Mouse (Mus musculus) left cerebral cortex, postnatal 10 days (tissue): Measurements from ENCODE around the gene H2-Ob. TPM values are rescaled to one million over a fixed set of nuclear protein-coding genes. Genes with fewer than 3 reads are reported as not detected.

Experiments used
- DNase-seq, 2 experiments: peaks; one replicate each; pipeline ENCODE4 v3.0.0; 2021 to 2022; ENCODE audit warnings: low spot score in 2 of 2, mixed read lengths in 1 of 2; ENCODE audit errors: extremely low spot score in 1 of 2
- intact Hi-C: fragments of 180-260 bp; cut with DNase I; formaldehyde crosslinking; loops from one replicate; pipeline ENCODE4 v1.15.1; 2025
- total RNA-seq, 2 experiments: library from RNA; stranded (reverse); gene quantifications; 2 replicates each; pipeline ENCODE4 v1.2.3; 2021

H2-Ob gene
- total RNA-seq, 2 experiments from 2014 or later, result 0.39 TPM; not detected in 1

DNA sequence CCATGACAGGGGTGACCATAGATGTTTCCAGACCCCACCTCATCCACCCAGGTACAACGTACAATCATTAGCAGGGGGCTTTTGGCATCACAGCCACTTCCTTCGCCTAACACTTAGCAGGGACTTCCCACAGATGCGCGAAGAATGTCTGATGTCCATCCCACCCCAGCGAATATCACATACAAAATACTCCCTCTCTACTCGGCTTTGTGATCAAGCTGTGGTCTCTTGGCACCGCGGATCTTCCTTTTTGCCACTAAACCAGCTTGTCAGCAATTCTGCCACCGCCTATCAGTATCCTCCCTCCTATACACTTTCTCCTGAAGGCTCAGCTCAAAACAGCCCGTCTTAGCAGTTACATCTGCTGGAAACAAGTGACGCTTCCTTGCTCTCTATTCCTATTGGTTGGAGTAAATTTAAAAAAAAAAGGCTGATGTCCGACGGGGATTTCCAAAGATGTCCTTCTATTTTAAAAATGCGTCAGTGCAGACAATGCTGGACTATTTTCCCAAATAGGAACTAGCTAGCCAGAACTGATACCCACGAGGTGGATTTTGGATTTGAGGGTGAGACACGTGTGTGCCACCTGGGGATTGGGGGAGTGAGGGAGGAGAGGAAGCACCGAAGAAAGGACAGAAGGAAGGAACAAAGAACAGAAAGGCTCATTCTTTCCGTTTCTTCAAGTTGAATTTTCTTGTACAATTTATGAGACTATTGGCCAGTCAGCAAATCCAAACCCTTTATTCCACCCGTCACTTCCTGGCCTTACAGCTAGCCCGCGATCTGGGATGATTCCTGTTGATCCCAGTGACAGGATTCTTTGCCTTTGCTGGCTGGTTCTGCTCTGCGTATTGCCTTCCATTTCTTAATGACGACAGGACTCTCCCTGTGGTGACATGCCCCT, 57.4 kb downstream of the H2-Ob start:
- intact Hi-C loops, result no loop called here
- peak in 1 of 2 experiments; percentile 79 for DNase-seq

DNA sequence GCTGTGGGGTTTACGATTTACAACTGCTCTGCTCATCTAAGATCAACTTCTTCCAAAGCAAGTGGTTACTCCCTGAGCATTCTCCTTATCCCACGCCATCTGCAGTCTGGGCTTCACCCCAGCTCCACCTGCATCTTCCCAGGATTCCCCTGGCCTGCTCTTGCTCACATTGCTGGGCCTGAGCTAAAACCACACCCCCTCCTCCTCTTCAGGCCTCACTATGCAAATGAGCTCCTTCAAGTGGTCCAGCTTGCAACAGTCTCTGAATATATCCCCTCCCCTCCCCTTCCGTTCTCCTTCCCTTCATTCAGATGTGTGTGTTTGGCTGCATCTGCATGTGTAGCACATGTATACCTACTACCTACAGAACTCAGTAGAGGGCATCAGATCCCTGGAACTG, 60.7 kb downstream of the H2-Ob start:
- intact Hi-C loops, result no loop called here
- DNase-seq, result no peak

DNA sequence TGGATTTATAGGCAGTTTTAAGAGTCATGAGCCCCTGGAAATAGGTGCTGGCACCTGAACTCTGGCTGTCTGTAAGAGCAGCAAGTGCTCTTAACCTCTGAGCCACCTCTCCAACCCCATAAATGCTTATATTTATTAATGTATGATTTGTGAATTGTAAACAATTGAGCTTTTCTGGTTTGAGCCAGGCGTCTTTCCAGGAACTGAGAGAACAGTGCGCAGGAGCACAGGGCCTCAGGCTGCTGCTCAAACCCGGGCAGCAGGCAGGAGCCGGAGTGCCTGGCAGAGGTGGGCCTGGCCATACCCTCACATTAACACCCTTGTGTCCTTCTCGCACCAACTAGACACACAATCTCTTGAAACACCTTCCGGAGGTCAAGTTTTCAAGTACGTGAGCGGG, 61.4 kb downstream of the H2-Ob start:
- DNase-seq, result no peak
- intact Hi-C loops, result no loop called here

DNA sequence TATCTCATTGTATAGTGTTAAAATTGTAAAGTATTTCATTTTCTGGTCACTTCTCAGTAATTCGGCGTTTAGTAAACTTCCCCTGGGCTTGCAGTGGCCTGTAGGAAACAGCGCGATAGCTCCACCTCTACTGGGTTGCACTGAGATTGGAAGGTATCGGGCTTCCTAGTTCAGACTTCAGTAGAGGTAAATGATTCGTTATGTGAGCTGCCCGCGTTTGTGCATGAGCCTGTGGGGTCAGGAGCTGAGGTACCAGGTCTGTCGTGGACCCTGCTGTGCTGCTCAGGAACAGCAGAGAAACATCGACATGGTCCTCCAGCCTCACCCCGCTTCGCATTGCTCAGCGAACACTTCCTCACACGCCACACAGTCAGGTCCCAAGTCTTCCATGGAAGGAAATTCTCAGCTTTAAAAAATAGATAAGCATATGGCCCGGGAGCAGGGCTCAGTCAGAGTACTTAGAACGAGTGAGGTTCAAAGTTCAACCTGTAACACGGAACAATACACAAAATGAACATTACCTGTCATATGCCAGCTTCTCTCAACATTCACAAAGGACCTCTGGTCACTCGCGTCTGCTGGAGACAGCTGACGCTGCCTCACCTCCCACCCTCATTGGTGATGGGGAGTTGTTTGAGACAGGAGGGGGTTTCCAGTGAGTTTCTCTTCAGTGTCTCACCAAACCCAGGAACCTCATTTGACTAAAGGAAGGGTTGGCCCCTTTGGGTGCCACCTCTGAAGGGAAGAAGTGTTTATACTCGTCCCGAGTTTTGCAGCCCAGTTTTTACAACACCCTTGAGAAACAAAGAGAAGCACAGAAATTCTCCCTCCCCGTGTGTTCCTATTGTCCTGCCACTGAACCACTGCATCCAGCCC, 62.2 kb downstream of the H2-Ob start:
- intact Hi-C loops, result no loop called here
- no peak for DNase-seq

DNA sequence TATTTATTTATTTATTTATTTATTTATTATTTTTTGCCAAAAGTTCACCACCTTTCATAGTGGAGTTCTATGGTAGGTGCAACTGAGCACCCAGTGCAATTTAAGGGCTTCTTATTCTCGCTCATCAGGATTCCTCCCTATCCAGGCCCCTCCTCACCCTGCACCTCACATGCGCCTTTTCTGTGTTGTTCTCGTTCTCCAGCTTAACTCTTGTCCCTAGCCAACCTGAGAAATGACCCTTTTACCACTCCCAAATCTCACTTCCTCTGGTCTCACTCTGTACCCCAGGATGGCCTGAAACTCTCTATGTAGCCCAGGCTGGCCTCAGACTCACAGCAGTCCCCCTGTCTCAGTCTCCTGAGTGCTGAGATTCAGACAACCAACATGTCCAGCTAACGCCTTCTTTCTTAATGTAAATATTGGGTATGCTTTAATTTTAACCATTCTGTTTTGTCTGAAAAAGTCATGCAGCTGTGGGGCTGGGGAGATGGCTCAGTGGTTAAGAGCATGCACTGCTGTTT, 63.0 kb downstream of the H2-Ob start:
- intact Hi-C loops, result no loop called here
- DNase-seq, result no peak

DNA sequence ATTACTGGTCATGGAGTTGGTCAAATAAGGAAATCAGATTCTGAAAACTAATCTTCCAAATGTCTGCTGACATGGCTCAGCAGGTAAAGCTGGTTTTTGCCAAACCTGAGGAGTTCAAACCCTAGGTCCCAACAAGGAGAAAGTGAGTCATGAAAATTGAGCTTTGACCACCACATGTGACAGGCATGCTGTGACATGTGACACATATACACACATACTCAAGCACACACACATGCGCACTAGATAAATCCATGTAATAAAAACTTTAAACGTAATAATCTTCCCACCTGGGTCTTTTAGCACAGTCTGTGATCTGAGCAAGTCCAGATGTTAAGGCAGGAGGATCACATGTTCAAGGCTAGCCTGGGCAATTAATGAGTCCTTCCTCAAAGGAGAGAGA, 65.1 kb downstream of the H2-Ob start:
- intact Hi-C loops, result no loop called here

More for the DNA sequence above, 65.1 kb downstream of the H2-Ob start:
- DNase-seq, result no peak

Other genes starting within 250 kb of the H2-Ob start
- gene H2-K1, start 238.6 kb upstream of the H2-Ob start, total RNA-seq, result 10 to 100 TPM; 10.6 to 11.8 TPM
- 10 to 100 TPM; 23.2 to 24.9 TPM for gene Ring1, start 214.2 kb upstream of the H2-Ob start, total RNA-seq
- gene H2-Ke6, start 210.8 kb upstream of the H2-Ob start, total RNA-seq, result 10 to 100 TPM; 29.7 to 32.0 TPM
- 100 to 1,000 TPM in 1 of 2 experiments, 10 to 100 TPM in 1; 90.7 to 101 TPM for gene Slc39a7, start 207.2 kb upstream of the H2-Ob start, total RNA-seq
- gene Rxrb, start 207.1 kb upstream of the H2-Ob start, total RNA-seq, result 10 to 100 TPM; 74.8 to 78.7 TPM
- gene Col11a2, start 199.5 kb upstream of the H2-Ob start, total RNA-seq, result 10 to 100 TPM; 12.2 to 14.3 TPM
- under 1 TPM in 1 of 2 experiments, not detected in 1; 0.55 TPM for gene H2-Oa, start 146.6 kb upstream of the H2-Ob start, total RNA-seq
- gene H2-DMa, start 119.4 kb upstream of the H2-Ob start, total RNA-seq, result 10 to 100 TPM; 26.6 to 27.7 TPM
- gene Brd2, start 116.3 kb upstream of the H2-Ob start, total RNA-seq, result 100 to 1,000 TPM; 266 to 271 TPM
- 1 to 10 TPM in 1 of 2 experiments, under 1 TPM in 1; 0.99 to 1.4 TPM for gene H2-DMb2, start 95.6 kb upstream of the H2-Ob start, total RNA-seq
- gene H2-DMb1, start 85.8 kb upstream of the H2-Ob start, total RNA-seq, result 1 to 10 TPM; 1.2 to 1.8 TPM
- 1 to 10 TPM; 2.7 to 3.3 TPM for gene Tap1, start 51.4 kb upstream of the H2-Ob start, total RNA-seq
- 1 to 10 TPM in 1 of 2 experiments, under 1 TPM in 1; 0.66 to 2.2 TPM for gene Psmb9, start 51.1 kb upstream of the H2-Ob start, total RNA-seq
- gene Psmb8, start 41.2 kb upstream of the H2-Ob start, total RNA-seq, result 1 to 10 TPM; 1.7 TPM
- gene Tap2, start 35.4 kb upstream of the H2-Ob start, total RNA-seq, result 1 to 10 TPM; 2.6 to 3.0 TPM
- 1 to 10 TPM; 1.3 to 1.4 TPM for gene H2-Ab1, start 18.8 kb downstream of the H2-Ob start, total RNA-seq
- under 1 TPM; 0.71 TPM for gene H2-Aa, start 48.9 kb downstream of the H2-Ob start, total RNA-seq
- gene H2-Eb1, start 67.0 kb downstream of the H2-Ob start, total RNA-seq, result 1 to 10 TPM; 1.0 to 1.4 TPM
- not detected for gene H2-Eb2, start 86.8 kb downstream of the H2-Ob start, total RNA-seq
- gene Btnl2, start 115.9 kb downstream of the H2-Ob start, total RNA-seq, result under 1 TPM; 0.43 to 0.87 TPM
- gene Btnl1, start 138.2 kb downstream of the H2-Ob start, total RNA-seq, result not detected
- gene BC051142, start 159.9 kb downstream of the H2-Ob start, total RNA-seq, result 1 to 10 TPM; 6.6 to 9.9 TPM
- gene Btnl4, start 238.4 kb downstream of the H2-Ob start, total RNA-seq, result not detected